Mouse (Mus musculus) hindbrain, embryonic 11.5 days (tissue): ENCODE data around the gene Fcer1g. TPM values are rescaled to one million over a fixed set of nuclear protein-coding genes. Genes with fewer than 3 reads are reported as not detected.

ENCODE experiments used
- ATAC-seq: fragments of 200-750 bp; cut with Nextera tagmentation; 2 replicates; pipeline ENCODE4 v1.8.0; 2017; ENCODE audit warnings: mild to moderate bottlenecking, moderate TSS enrichment, moderate library complexity; ENCODE audit not compliant: low FRiP score
- DNase-seq: peaks from one replicate; pipeline ENCODE4 v3.0.0-alpha.2; 2015; ENCODE audit warnings: low spot score
- H3K27ac ChIP-seq: fragments of 300-500 bp; sonication (generic); 2 replicates; pipeline ENCODE4 v1.5.1; 2014; ENCODE audit warnings: mild to moderate bottlenecking, low read depth, low read length
- H3K27me3 ChIP-seq: fragments of 300-500 bp; sonication (generic); 2 replicates; pipeline ENCODE4 v1.6.1; 2014; ENCODE audit warnings: mild to moderate bottlenecking, low read length, moderate library complexity, mixed read lengths; ENCODE audit not compliant: control insufficient read depth, insufficient read depth
- H3K36me3 ChIP-seq: fragments of 300-500 bp; sonication (generic); 2 replicates; pipeline ENCODE4 v1.6.1; 2014; ENCODE audit warnings: mild to moderate bottlenecking, low read length, moderate library complexity, mixed read lengths; ENCODE audit not compliant: control insufficient read depth, insufficient read depth
- H3K4me1 ChIP-seq: fragments of 300-500 bp; sonication (generic); replicated peaks from 2 replicates; pipeline ENCODE4 v1.6.1; 2014; ENCODE audit warnings: low read length, mixed read lengths; ENCODE audit not compliant: control insufficient read depth, insufficient read depth
- H3K4me2 ChIP-seq: fragments of 300-500 bp; sonication (generic); replicated peaks from 2 replicates; pipeline ENCODE4 v1.6.1; 2014; ENCODE audit warnings: mild to moderate bottlenecking, low read depth, low read length
- H3K4me3 ChIP-seq: fragments of 300-500 bp; sonication (generic); 2 replicates; pipeline ENCODE4 v1.5.1; 2014; ENCODE audit warnings: low read depth, low read length
- H3K9ac ChIP-seq: fragments of 300-500 bp; sonication (generic); 2 replicates; pipeline ENCODE4 v1.6.1; 2014; ENCODE audit warnings: low read depth, low read length
- H3K9me3 ChIP-seq: fragments of 300-500 bp; sonication (generic); 2 replicates; pipeline ENCODE4 v1.6.1; 2016; ENCODE audit warnings: low read length; ENCODE audit not compliant: control insufficient read depth
- WGBS: fragments of 180-500 bp; shearing (Covaris S2); extraction: QIAGEN DNeasy Blood & Tissue Kit; methylation state at CpG from one replicate; pipeline ENCODE4 v1.1.7; 2014; 5-methylcytosine and 5-hydroxymethylcytosine counted together
- polyA plus RNA-seq: library from polyadenylated mRNA; unstranded; fragments of >200 nt; fragmentation: Nextera tagmentation; extraction: Ambion mirVana; gene quantifications from 2 replicates; pipeline ENCODE4 v1.2.1, GENCODE M21; 2014

Fcer1g gene
- polyA plus RNA-seq, 1 experiment from 2014 or later, result 26.1 TPM

- Histone ChIP-seq H3K9ac (no peak overlapping the region), H3K4me2 (no peak overlapping the region), H3K36me3 (no peaks in the 10 kb centered on the region), H3K27me3 (no peaks in the 10 kb centered on the region), H3K4me3 (no peak overlapping the region), H3K27ac (no peak overlapping the region), H3K9me3 (no peaks in the 10 kb centered on the region), H3K4me1 (no peaks in the 10 kb centered on the region)
- DNase-seq (no peak), ATAC-seq (no peak)
- 80% methylated on average over 3 of the region's 3 CpGs for WGBS
These were observed 51.1 kb downstream of the Fcer1g start for GRCm38 (mm10) chr1:171183025-171183424.

Other genes starting within 250 kb of the Fcer1g start
- gene Fcgr4, start 215.4 kb downstream of the Fcer1g start, polyA plus RNA-seq, result 0.39 and 0.62 TPM in 2 replicates
- gene Fcgr3, start 169.4 kb downstream of the Fcer1g start, polyA plus RNA-seq, result 9.6 TPM in 2 replicates
- 8.7 and 10.5 TPM in 2 replicates for gene Cfap126, start 120.4 kb downstream of the Fcer1g start, polyA plus RNA-seq
- 259 and 284 TPM in 2 replicates for gene Sdhc, start 83.8 kb downstream of the Fcer1g start, polyA plus RNA-seq
- 0.99 and 1.5 TPM in 2 replicates for gene Mpz, start 83.7 kb downstream of the Fcer1g start, polyA plus RNA-seq
- 31.4 and 33.4 TPM in 2 replicates for gene Pcp4l1, start 38.1 kb downstream of the Fcer1g start, polyA plus RNA-seq
- 0.17 and 0.25 TPM in 2 replicates for gene Nr1i3, start 20.4 kb downstream of the Fcer1g start, polyA plus RNA-seq
- 23.5 and 28.8 TPM in 2 replicates for gene Tomm40l, start 11.9 kb downstream of the Fcer1g start, polyA plus RNA-seq
- gene Apoa2, start 9.3 kb downstream of the Fcer1g start, polyA plus RNA-seq, result 3.1 and 5.0 TPM in 2 replicates
- gene Adamts4, start 16.1 kb upstream of the Fcer1g start, polyA plus RNA-seq, result 4.6 and 5.4 TPM in 2 replicates
- 259 and 263 TPM in 2 replicates for gene Ndufs2, start 17.0 kb upstream of the Fcer1g start, polyA plus RNA-seq
- gene B4galt3, start 36.0 kb upstream of the Fcer1g start, polyA plus RNA-seq, result 59.1 and 66.3 TPM in 2 replicates
- gene Ppox, start 46.8 kb upstream of the Fcer1g start, polyA plus RNA-seq, result 48.1 and 51.8 TPM in 2 replicates
- 82.8 and 85.4 TPM in 2 replicates for gene Usp21, start 53.6 kb upstream of the Fcer1g start, polyA plus RNA-seq
- 108 and 114 TPM in 2 replicates for gene Ufc1, start 60.7 kb upstream of the Fcer1g start, polyA plus RNA-seq
- gene Dedd, start 94.8 kb upstream of the Fcer1g start, polyA plus RNA-seq, result 46.6 and 49.5 TPM in 2 replicates
- gene Nit1, start 111.3 kb upstream of the Fcer1g start, polyA plus RNA-seq, result 30.7 and 35.3 TPM in 2 replicates
- 68.3 and 68.4 TPM in 2 replicates for gene Pfdn2, start 111.3 kb upstream of the Fcer1g start, polyA plus RNA-seq
- 1.3 and 2.0 TPM in 2 replicates for gene Klhdc9, start 126.4 kb upstream of the Fcer1g start, polyA plus RNA-seq
- gene Nectin4, start 135.7 kb upstream of the Fcer1g start, polyA plus RNA-seq, result 0.66 and 0.96 TPM in 2 replicates
- gene Arhgap30, start 154.6 kb upstream of the Fcer1g start, polyA plus RNA-seq, result 0.54 and 0.99 TPM in 2 replicates
- 122 and 143 TPM in 2 replicates for gene Usf1, start 176.9 kb upstream of the Fcer1g start, polyA plus RNA-seq
- 3.3 and 4.3 TPM in 2 replicates for gene Tstd1, start 184.5 kb upstream of the Fcer1g start, polyA plus RNA-seq
- gene F11r, start 203.2 kb upstream of the Fcer1g start, polyA plus RNA-seq, result 16.9 and 20.1 TPM in 2 replicates